Mouse (Mus musculus): Measurements from ENCODE around the gene Atg9a. TPM values are rescaled to one million over a fixed set of nuclear protein-coding genes. Genes with fewer than 3 reads are reported as not detected.

Atg9a gene
- 27.1 TPM for polyA plus RNA-seq (2017; shearing (Covaris generic))

DNA sequence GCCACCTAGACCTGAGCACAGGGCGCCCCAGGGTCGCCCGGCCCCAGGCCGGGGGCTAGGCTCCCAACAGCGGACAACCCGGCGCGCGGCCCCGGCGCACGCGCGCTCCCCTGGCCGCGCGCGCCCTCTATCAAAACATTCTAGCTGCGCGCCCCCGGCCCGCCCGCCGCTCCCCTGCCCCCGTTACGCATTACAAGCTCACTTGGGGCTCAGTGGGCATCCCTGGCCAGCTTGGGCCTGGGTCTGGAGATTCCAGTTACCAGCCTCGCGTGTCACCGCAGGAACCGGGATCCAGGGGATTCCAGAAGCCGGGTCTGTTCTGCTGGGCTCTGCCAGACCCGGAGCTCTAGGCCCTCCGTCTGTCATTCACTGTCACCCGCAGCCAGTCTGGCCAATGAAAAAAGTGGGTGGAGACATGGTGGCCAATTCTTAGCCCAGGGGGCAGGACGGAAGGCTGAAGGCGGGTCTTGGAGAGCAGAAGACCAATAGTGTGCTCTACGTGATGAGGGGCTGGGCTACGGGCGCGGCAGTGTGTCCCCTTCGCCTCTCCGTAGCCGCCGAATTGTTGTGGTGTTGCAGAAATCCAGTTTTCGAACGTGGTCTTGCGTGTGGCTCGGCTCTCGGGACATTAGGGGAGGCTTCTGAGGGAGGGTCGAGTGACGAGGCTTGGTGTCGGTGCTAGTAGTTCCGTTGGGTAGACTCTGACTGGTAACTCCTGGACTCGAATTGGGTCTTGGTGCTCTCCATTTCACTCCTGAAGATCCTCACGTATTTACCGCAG lies at the start of gene Atg9a, which contains the start of gene Ankzf1:
TSS of gene Atg9a (minus strand) at position 575 of the 781 bp plus-strand sequence.
TSS of gene Ankzf1 (plus strand) at position 530 of the 781 bp plus-strand sequence.

DNA sequence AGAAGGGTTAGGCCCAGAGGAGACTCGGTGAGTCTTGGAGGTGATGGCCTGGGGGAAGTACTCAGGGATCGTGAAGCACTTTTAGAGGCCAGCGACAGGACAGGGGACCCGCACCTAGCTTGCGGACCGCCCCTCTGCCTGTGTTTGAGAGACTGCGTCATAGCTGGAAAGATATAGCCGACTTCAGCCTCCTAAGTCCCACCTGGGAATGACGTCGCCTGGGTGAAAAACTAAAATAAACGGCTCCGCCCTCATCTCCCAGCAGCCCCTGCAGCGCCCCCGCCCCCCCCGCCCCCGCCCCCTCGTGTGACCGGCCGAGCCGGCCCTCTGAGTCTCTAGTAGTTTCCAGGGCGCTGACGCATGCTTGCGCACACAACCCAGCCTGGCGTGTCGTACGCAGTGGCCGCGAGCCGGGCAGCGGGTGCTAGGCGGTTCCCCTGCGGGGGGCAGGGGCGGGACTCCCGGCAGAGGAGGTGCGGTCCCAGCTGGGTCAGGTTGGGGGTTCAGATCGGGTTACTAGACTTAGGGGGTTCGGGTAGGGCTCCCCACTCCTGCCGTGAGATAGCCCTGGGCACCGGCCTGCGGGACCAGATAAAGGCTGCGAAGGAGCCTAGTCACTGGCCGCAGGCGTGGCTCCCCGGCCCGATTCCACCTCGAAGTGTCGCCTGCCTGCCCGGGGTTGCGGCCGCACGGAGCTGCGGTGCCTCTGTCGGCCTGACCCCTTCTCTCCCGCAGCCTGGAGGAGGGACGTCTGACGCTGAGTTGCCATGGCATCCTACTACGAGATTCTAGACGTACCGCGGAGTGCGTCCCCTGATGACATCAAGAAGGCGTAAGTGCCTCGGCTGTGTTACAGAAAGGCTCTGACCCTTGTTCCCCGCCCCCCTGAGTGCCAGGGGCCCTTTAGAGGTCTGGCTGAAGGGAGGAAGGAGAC lies 44.4 kb upstream of the Atg9a start, which contains the start of gene Dnajb2:
TSS of gene Dnajb2 (plus strand) at position 290 of the 934 bp plus-strand sequence.

DNA sequence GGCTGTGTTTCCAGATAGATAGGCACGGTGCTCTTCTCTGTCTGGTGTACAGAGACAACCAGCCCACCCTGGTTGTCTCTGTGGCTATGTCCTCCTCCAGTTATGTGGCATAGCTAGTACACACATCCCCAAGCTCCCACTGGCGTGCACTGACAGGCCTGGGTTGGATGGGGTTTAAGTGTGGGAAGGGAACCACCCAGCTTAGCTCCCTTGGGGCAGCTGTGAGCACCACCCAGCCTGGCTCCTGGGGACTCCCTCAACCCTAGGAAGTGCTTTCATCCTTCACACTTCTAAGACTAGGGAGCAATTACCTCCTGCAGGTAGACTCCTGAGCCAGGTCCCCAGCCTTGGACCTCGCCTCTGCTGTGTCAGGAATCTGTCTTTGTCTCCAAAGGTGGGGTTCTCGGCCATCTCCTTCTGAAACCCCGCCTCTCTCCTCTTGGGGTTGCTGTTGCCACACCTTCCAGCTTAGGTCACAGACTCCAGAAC lies 39.7 kb upstream of the Atg9a start, which contains the start of gene A630095N17Rik:
TSS of gene A630095N17Rik (minus strand) at position 439 of the 489 bp plus-strand sequence.

DNA sequence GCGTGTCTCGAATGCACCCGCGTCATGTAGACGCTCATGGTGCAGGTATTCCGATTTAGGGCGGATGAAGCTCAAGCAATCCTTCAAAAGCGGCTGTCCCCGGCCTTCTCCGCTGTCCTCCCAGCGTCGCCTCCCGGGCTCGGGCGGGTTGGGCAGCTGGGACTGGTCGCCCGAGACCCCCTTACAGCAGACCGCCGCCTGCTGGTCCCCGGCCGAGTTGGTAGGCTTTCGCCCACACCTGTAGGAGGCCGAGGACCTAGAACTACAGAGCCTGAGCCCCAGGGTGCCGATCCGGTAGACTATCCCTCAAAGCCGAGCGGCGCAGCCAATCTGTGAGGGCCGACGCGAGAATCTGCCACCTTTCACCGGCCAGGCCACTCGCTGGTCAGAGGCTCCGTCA lies 27.5 kb upstream of the Atg9a start, which contains the start of gene Tuba4a:
TSS of gene Tuba4a (minus strand) at position 335 of the 400 bp plus-strand sequence.

DNA sequence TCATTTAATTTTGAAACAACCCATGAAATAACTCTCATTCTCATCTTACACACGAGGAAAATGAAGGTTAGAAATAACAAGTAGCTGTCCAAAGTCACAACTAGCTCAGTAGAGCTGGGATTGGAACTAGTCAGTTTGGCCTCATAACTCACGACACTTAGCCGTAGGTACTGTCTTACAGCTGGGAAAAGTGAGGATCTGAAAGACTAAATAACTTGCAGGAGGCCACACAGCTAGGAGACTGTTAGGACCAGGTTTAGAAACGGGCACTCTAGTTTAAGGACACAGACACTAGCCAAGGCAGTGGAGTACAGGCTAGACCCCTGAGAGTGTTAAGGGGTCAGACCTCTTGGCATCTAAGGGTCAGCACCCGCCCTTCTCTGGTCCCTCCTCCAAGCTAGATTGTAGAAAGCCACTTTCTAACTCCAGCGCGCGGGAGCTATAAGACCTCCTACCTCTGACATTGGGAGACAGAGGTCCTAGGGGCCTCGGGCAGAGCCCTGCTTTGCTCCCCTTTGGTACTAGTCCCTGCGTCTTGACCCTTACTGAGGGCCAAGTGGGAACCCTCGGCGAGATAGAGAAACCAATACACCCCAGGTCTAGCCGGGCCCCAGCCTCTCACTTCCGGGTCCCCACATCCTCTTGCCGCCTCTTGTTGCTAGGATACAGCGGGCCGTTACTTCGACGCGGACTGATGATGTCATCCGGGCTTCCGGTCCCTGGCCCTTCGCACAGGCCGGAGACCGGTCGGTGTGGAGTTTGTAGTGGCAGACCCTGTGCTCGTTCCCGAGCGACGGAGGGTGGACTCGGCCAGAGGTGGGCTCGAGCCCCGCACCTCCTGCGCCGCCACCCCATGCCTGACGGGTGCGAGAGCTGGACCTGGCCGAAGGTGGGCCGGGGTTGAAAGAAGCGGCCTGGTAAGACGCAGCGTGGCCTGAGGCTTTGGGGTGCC lies 18.4 kb upstream of the Atg9a start, which contains the start of the genes Glb1l and Stk16:
TSS of gene Glb1l (minus strand) at position 678 of the 952 bp plus-strand sequence.
TSS of gene Stk16 (plus strand) at position 703 of the 952 bp plus-strand sequence.

DNA sequence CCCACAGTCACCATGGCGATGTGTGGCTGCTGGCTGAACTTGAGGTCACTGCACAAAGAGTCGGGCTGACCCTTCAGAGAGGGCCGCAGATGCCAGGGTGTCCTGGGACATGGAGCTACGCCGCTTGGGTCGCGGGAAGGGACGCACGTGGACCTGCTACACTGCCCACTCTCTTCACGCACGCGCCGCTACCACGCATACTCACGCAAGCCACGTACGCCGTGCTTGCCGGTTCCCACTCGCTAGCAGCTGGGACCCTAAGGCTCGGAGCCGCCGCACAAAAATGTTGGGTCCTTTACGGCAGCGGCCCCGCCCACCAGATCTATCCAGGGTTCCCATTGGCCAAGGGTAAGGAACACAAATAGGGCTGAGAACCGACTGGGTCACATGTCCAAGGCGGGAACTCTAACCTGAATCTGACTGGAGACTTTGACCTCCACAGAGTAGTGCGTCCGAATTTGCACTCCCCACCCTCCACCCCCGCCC lies 11.8 kb downstream of the Atg9a start, which contains the start of gene Abcb6:
TSS of gene Abcb6 (minus strand) at position 288 of the 486 bp plus-strand sequence.

DNA sequence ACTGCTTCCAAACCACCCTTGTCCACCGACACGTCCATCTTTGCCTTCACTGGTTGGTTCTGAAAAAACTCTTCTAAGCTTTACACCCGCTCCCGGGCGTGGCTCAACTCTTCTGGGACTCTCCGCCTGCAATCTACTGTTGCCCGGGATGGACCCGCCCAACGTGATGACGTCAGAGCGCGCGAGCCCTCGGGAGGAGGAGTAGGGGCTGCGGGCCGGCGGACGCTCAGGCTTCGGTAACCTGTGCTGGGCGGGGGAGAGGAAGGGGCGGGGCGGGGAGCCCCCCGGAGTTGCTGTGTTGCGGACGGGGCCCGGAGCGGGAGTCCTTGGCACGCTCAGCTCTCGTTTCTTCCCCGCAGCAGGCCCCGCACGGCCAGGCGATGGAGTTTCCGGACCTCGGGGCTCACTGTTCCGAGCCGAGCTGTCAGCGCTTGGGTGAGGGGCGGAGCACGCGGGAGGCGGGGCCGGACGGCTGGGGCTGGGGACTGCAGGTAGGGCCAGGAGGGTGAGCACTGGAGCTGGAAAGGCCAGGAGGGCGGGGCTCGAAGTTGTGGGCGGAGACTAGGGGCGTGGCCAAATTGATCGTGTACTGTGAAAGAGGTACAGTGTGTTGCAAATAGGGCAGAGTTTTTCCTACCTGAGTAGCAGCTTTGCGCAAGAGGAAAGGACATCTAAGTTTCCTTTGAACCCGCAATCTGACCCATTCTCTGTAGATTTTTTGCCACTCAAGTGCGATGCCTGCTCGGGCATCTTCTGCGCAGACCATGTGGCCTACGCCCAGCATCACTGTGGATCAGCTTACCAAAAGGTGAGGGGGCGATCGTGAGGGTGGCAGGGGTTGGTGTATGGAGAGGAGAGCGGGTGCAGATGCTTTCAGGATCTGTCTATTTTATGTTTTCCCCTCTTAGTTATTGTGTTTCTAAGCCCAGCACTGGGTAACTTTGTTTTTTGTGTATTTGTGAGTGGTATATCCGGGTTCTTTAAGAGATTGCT lies 23.2 kb downstream of the Atg9a start, which contains the start of gene Zfand2b:
TSS of gene Zfand2b (plus strand) at position 175 of the 993 bp plus-strand sequence.

DNA sequence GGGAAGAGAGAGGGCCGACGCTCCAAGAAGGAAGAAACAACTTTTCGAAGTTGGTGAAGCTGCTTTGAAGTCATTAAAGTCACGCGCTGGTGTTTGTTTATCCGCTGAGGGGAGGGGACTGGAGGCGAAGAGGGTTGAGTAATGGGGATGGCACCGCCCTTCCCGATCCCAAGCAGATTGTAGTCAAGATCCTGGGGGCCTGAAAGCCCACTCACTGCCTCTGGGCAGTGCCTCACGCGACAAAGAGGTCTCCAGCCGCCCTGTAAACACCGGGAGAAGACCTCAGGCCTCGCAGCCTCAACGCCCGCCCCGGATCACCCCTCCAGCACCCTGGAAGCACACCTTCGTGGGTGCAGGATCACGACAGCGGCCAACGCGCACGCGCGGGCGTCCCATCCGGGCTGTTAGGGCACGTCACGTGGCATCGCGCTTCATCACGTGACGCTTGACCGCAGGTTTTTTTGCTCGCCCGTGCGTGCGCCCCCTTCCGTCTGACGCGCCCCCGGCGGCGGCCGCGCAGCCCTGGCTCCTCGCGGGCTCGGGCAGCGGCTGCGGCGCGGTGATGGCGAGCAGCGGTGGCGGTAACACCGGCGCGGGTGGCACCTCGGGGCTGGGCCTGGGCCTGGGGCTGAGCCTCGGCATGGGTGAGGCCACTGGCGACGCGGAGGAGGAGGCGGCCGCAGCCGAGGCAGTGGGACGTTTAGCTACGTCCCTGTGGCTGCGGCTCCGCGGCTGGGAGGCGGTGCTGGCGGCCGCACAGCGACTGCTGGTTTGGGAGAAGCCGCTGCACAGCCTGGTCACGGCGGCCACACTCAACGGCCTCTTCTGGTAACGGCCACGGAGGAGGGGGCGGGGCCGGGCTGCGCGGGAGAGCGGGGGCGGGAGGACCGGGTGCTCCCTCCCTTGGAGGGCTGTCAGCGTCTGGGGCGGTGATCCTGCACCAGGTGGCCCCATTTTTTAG lies 49.4 kb downstream of the Atg9a start, which contains the start of the genes Cnppd1 and Retreg2:
TSS of gene Cnppd1 (minus strand) at position 411 of the 961 bp plus-strand sequence.
TSS of gene Retreg2 (plus strand) at position 478 of the 961 bp plus-strand sequence.

DNA sequence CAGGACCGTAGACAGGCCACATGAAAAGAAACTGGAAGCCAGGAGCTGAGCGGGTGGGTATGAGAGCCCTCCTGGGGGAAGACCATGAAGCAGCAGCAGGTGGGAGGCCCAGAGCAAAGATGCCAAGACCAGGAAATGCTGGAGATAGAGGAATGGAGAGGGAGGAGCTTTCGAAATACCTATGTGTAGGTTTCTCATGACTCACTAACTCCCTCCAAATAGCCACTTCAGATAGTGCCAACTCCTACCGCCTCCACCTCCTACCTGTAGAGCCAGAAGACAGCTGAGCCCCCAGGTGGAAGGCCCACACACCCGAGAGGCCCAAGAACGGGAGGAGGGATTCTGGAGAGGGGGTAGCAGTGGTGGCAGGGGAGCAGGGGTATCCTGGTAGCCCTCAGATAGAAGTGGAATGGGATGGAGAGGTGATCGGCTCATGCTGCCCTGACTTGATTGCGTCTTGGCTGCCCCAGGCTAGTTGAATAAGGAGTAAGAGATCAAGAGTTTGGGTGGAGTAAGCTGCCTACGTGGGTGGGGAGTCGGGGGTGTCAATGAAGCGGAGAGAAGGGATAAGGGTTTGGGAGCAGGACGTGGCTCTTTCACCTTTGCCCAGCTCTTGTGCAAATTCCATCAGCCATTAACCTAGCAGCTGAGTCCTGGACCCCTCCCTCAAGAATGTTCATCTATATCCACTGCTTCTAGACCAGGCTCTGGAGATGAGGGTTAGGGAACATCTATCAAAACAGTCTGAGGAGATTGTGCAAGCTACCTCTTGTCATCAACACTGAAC lies 58.4 kb downstream of the Atg9a start, which contains the start of gene Slc23a3:
TSS of gene Slc23a3 (minus strand) at position 470 of the 787 bp plus-strand sequence.

Other genes with a start within 250 kb of the Atg9a start
- 0.20 TPM for gene Ihh, start 240.5 kb downstream of the Atg9a start, polyA plus RNA-seq (2017; shearing (Covaris generic))
- 9.7 TPM for gene Nhej1, start 67.0 kb downstream of the Atg9a start, polyA plus RNA-seq (2017; shearing (Covaris generic))
- 0.23 TPM for gene Slc23a3, start 58.3 kb downstream of the Atg9a start, polyA plus RNA-seq (2017; shearing (Covaris generic))
- 192 TPM for gene Cnppd1, start 49.5 kb downstream of the Atg9a start, polyA plus RNA-seq (2017; shearing (Covaris generic))
- gene Retreg2, start 49.4 kb downstream of the Atg9a start, polyA plus RNA-seq (2017; shearing (Covaris generic)), result 22.9 TPM
- gene Zfand2b, start 23.6 kb downstream of the Atg9a start, polyA plus RNA-seq (2017; shearing (Covaris generic)), result 77.4 TPM
- gene Abcb6, start 11.8 kb downstream of the Atg9a start, polyA plus RNA-seq (2017; shearing (Covaris generic)), result 7.7 TPM
- 55.8 TPM for gene Ankzf1, start within 50 bp of the Atg9a start, polyA plus RNA-seq (2017; shearing (Covaris generic))
- gene Glb1l, start 18.6 kb upstream of the Atg9a start, polyA plus RNA-seq (2017; shearing (Covaris generic)), result 18.8 TPM
- 104 TPM for gene Stk16, start 18.6 kb upstream of the Atg9a start, polyA plus RNA-seq (2017; shearing (Covaris generic))
- gene Tuba4a, start 27.7 kb upstream of the Atg9a start, polyA plus RNA-seq (2017; shearing (Covaris generic)), result 331 TPM
- gene A630095N17Rik, start 39.9 kb upstream of the Atg9a start, polyA plus RNA-seq (2017; shearing (Covaris generic)), result not detected
- gene Dnajb2, start 44.2 kb upstream of the Atg9a start, polyA plus RNA-seq (2017; shearing (Covaris generic)), result 39.6 TPM
- not detected for gene Ptprn, start 72.3 kb upstream of the Atg9a start, polyA plus RNA-seq (2017; shearing (Covaris generic))
- not detected for gene Resp18, start 86.2 kb upstream of the Atg9a start, polyA plus RNA-seq (2017; shearing (Covaris generic))
- 90.7 TPM for gene Dnpep, start 125.8 kb upstream of the Atg9a start, polyA plus RNA-seq (2017; shearing (Covaris generic))
- gene Des, start 168.1 kb upstream of the Atg9a start, polyA plus RNA-seq (2017; shearing (Covaris generic)), result 0.22 TPM
- gene Speg, start 183.1 kb upstream of the Atg9a start, polyA plus RNA-seq (2017; shearing (Covaris generic)), result 0.93 TPM
- gene Gmppa, start 243.7 kb upstream of the Atg9a start, polyA plus RNA-seq (2017; shearing (Covaris generic)), result 93.4 TPM